Mouse (Mus musculus): ENCODE results near the gene Znhit6. TPM values are rescaled to one million over a fixed set of nuclear protein-coding genes. Genes with fewer than 3 reads are reported as not detected.
A peak's percentile ranks its signal among the peaks of the same experiment; 100 is the strongest.

Gene Znhit6
- total RNA-seq, 2 experiments from 2014 or later, result 16.1 to 17.7 TPM

DNA sequence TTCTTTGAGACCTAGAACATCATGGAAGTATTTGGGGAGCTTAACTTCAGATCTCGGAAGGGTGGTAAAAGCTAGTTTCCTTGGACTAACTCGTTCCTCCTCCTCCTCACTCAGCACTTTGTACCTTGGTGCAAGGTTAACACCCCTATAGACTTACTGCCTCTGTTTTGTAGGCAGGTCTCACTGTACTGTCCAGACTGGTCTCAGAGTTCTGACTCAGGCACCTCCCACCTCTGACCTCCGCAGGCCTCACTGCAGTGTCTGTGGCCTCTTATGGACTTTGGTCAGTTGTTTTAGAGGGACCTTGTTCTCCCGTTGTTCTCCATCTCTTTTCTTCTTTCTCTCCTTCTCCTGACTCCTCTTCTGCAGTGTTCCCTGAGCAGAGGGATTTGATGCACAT lies 7.0 kb downstream of the Znhit6 start:
- Histone ChIP-seq H3K27ac (no peak overlapping the region), H3K4me3 (no peak overlapping the region)
- intact Hi-C loops (cut with DNase I), result no loop called here
- DNase-seq (ENCODE audit: extremely low spot score in 1 of 2, low spot score in 2 of 2), result no peak
- TF ChIP-seq CTCF (IDR thresholded peaks at IDR 0.05), result no peak

DNA sequence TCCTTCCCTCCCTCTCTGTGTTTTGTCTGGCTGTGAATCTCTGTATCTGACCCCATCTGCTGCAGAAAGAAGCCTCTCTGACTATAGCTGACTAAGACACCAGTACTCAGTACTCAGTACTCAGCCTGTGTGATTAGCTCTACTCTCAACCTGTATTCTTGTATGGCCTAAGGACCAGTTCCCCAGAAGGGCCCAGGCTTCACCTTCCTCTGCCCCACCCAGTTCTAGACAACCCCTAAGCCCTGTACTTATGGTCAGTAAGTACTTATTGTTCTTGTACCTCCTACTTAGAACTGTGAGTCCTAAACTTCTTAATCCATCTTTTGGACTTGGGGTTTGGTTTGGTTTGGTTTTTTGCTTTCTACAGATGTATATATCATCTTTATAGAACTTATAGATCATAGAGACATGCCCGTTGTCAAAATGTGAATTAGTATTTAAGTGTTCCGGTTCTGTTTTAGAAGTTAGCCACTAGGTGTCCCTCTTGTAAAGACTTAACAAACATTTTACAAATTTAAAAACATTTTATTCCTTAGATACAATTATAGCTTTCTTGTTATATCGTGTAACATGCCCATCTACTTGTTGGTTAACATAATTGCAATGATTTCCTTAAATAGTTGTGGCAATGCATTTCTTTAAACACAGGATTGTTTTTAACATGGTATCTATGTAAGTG lies 7.7 kb downstream of the Znhit6 start:
- Histone ChIP-seq H3K4me3 (no peak overlapping the region), H3K27ac (no peak overlapping the region)
- intact Hi-C loops (cut with DNase I), result loop anchor here (1.0 kb wide), 1 partner anchor 322 kb away; no protein-coding TSS in a partner anchor
- no peak for DNase-seq (ENCODE audit: extremely low spot score in 1 of 2, low spot score in 2 of 2)
- peak; percentile 68 for TF ChIP-seq CTCF (IDR thresholded peaks at IDR 0.05)

DNA sequence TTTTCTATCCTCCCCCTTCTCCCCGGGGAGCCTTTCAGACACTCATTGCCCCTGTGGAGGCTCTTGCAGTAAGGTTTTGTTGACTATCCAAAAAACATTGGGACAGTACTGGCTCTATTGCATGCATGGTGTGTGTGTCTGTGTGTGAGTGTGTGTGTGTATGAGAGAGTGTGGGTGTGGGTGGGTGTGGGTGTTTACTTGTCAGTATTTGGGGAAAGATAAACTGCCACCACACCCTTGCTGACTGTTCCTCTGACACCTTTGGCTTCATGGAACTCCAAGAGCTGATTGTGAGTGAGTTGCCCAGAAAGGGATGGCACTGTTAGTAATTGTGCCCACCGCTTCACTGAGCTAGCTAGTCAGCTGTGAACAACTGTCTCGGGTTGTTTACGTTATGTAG lies 14.6 kb downstream of the Znhit6 start:
- no peak for TF ChIP-seq CTCF (IDR thresholded peaks at IDR 0.05)
- Histone ChIP-seq H3K4me3 (no peak overlapping the region), H3K27ac (no peak overlapping the region)
- intact Hi-C loops (cut with DNase I), result no loop called here
- DNase-seq (ENCODE audit: extremely low spot score in 1 of 2, low spot score in 2 of 2), result no peak

DNA sequence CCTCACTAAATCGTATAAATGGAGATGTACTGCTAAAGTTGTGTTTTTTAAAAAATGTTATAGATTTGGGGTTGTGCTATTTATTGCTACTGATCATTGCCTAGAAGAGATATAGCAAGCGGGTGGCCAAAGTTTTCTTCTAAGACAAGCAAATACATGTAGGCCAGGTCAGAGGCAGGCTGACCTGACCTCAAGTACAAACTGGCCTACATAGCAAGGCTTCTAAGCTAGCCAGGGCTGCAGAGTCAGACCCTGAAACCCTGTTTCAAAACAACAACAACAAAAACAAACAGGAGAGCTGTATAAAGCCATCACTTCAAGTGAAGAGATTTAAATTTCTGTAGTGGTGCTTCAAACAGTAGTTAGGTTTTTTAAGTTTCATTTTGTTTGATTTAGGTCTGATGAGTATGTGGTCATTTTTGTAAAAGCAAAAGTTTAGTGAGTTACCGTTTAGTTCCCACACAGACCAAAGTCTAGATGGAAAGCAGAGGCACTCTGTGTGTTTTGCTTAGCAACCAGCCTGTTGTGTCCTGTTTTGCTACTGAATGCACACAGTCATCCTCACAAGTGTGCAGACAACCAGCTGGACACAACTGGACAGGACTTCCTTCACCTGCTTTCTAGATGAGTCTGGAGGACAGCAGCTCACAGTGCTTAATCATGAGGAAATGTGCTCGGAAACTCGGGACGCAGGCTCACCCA lies 16.0 kb downstream of the Znhit6 start:
- no peak for TF ChIP-seq CTCF (IDR thresholded peaks at IDR 0.05)
- intact Hi-C loops (cut with DNase I), result no loop called here
- no peak for DNase-seq (ENCODE audit: extremely low spot score in 1 of 2, low spot score in 2 of 2)
- no peak overlapping the region for H3K4me3 ChIP-seq
- H3K27ac ChIP-seq, result no peak overlapping the region

DNA sequence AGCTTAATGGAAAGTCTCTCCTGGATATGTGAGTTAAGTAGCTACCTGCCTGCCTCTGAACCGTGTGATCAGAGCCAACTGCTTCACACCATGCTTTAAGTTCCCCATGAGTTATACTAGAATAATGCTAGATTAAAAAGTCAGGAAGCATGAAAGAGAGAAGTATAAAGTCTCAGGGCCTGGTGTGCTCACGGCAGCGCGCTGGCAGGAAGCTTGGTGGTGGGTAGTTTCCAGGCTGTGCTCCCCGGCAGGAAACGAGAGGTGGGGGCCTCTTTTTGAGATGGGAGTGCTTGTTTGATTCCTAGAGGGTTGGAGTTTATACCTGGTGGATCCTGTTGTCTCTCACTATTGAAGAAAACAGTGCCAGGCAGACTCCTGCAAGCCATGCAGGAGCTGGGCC lies 19.3 kb downstream of the Znhit6 start:
- no peak for DNase-seq (ENCODE audit: extremely low spot score in 1 of 2, low spot score in 2 of 2)
- no peak for TF ChIP-seq CTCF (IDR thresholded peaks at IDR 0.05)
- H3K27ac ChIP-seq, result no peak overlapping the region
- H3K4me3 ChIP-seq, result no peak overlapping the region
- intact Hi-C loops (cut with DNase I), result no loop called here

DNA sequence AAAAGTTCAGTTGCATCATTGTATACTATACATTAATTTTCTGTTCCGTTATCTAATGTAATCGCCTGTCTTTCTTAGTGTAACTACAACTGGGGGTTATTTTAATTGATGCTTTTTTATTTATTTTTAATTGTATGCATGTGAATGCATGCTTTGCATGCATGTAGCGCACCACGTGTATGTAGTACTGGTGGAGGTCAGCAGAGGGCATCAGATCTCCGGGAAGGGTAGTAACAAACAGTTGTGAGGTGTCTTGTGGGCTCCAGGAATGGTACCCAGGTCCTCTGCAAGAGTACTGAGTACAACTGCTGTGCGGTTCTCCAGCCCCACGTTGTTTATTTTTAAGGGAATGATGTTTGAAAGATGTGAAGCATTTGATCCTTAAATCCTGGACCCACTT lies 23.1 kb downstream of the Znhit6 start:
- no peak; the same call in 1 of the 2 replicates for TF ChIP-seq CTCF (IDR thresholded peaks at IDR 0.05)
- intact Hi-C loops (cut with DNase I), result no loop called here
- Histone ChIP-seq H3K27ac (no peak overlapping the region), H3K4me3 (no peak overlapping the region)
- no peak for DNase-seq (ENCODE audit: extremely low spot score in 1 of 2, low spot score in 2 of 2)

DNA sequence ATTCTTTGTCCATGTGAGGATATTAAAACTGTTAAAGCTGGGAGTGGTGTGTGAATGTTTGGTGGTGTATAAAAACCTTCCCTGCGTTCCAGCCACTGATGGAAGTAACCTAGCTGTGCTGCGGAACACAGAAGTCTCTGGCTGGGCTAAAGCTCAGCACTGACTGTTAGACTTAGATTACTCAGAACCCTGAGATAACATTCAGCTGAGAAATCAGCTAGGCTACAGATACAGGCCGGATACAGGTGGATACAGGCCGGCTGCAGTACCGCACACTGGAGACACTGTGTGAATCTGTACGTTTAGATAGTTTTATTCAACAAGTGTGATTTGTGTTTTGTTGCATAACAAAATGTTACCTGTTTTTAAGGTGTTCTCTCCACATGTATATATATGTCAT lies 24.8 kb downstream of the Znhit6 start:
- no peak for TF ChIP-seq CTCF (IDR thresholded peaks at IDR 0.05)
- intact Hi-C loops (cut with DNase I), result no loop called here
- Histone ChIP-seq H3K4me3 (no peak overlapping the region), H3K27ac (no peak overlapping the region)
- DNase-seq (ENCODE audit: extremely low spot score in 1 of 2, low spot score in 2 of 2), result no peak

DNA sequence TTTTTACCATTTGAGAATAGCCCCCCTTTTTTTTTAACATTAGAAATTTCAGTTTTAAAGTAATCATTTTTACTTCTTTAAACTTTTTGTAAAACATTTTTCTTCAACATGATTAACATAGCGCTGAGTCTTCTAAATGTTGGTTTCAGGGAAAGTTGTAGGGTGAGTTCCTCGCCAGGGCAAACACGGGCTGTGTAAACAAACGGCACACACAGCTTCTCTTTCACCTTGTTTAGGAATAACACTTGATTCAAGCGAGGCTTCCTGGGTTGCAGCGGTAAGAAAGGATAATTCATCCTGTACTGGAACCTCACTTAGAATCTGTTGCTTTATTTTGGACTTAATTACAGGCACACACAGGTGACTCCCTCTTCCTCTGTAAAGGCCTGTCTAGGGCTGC lies 25.3 kb downstream of the Znhit6 start:
- no peak for DNase-seq (ENCODE audit: extremely low spot score in 1 of 2, low spot score in 2 of 2)
- intact Hi-C loops (cut with DNase I), result no loop called here
- no peak for TF ChIP-seq CTCF (IDR thresholded peaks at IDR 0.05)
- no peak overlapping the region for H3K4me3 ChIP-seq
- no peak overlapping the region for H3K27ac ChIP-seq

DNA sequence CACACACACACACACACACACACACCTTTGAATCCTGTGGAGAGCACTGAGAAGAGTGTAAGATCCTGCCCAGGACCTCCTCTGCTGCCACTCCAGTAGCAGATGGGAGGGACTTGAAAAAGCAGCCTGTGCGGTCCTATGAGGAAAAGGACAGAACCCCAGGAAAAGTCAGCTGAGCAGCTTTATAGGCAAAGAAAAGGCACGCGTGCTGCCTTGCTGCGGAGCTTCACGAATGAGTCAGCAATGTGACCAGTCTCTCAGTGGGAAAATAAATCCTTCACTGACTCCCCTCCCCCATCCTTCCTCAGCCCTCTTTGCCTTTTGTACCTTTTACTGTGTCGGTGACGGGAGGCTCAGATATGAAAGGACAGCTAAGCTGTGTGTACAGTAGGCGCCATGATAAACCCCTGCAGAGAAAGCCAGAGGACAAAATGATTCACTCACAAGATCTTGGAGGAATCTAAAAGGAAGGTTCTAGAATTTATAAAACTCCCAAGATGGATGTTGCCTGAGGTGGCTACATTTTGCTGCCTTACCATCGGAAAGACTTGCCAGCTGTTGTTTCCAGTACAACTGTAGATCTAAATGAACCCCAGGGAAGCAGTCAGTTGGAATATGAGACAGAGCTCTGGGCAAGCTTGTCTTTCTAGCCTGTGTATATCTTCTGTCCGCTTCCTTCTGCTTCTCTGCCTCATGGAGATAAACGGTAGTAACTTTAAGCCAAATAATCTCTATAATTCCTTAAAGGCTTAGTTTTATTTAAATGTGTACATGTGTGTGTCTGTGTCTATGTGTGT lies 26.6 kb downstream of the Znhit6 start:
- no peak overlapping the region for H3K27ac ChIP-seq
- intact Hi-C loops (cut with DNase I), result no loop called here
- no peak for DNase-seq (ENCODE audit: extremely low spot score in 1 of 2, low spot score in 2 of 2)
- no peak overlapping the region for H3K4me3 ChIP-seq
- no peak for TF ChIP-seq CTCF (IDR thresholded peaks at IDR 0.05)

DNA sequence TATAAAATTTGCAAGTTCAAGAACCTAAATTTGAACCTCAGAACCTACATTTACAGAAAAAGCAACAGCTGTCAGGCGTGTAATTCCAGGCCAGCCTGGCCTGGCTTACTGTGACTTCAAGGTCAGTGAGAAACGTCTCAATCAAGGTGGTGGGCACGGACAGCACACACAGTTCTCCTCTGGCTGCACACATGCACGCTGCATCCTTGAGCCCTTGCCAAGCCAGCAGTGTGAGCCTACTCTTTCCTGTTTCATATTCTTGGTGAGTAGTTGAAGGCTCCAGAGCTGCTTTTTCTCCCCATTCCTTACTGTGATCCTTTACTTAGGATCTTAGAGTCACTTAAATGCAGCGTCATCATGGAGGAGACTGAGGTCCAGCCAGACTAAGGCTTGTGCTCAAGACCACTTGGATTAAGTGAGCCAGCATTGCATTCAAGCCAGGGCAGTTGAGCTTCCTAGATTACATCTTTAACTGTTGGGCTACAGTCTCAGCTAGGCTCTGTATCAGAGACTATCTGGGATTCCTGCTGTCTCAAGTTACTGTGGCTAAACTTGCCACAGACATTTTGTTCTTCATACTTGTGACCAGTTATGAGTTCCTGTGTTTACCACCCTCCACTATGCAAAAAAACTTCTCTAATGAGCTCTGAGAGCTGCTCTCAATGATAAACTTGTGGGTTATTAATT lies 29.6 kb downstream of the Znhit6 start:
- no peak for TF ChIP-seq CTCF (IDR thresholded peaks at IDR 0.05)
- Histone ChIP-seq H3K27ac (no peak overlapping the region), H3K4me3 (no peak overlapping the region)
- DNase-seq (ENCODE audit: extremely low spot score in 1 of 2, low spot score in 2 of 2), result no peak
- intact Hi-C loops (cut with DNase I), result no loop called here

DNA sequence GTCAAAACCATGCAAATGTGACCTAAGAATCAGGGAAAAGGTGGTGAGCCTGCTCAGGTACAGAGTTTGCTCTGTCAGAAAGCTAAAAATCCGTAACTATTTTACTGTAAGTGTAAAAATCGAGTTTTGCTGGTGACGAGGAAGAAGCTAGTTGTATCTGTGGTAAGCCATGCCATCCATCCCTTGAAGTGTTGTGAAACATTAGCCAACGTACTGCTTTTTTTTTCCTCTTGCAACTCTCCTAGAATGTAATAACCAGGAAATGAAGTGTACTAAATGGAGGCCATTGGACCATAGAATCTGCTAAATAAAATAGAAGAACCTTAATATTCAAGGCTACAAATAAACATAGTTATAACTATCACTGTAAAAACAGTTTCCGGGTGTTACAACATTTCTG lies 32.3 kb downstream of the Znhit6 start:
- Histone ChIP-seq H3K27ac (no peak overlapping the region), H3K4me3 (no peak overlapping the region)
- DNase-seq (ENCODE audit: extremely low spot score in 1 of 2, low spot score in 2 of 2), result no peak
- TF ChIP-seq CTCF (IDR thresholded peaks at IDR 0.05), result no peak
- intact Hi-C loops (cut with DNase I), result no loop called here

DNA sequence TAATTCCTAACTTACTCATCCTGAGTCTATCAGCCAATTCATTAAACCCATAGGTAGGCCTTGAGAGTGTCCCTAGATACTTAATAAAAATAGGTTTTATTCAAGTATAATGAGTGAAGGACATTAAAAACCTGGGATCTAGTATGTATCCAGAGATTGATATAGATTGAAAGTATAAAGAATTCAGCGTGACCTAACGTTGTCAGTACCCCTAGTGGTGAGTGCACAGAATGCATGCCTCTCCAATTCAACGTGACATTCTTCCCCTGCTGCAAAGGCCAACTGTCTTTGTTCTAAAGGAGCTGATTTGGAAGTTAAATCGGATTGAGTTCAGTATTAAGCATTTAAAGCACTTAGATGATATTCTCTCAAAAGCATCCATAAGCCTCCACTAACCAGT lies 36.7 kb downstream of the Znhit6 start:
- no peak overlapping the region for H3K27ac ChIP-seq
- DNase-seq (ENCODE audit: extremely low spot score in 1 of 2, low spot score in 2 of 2), result no peak
- H3K4me3 ChIP-seq, result no peak overlapping the region
- intact Hi-C loops (cut with DNase I), result no loop called here
- peak; percentile 71 for TF ChIP-seq CTCF (IDR thresholded peaks at IDR 0.05)
